Mouse (Mus musculus) activated CD4-positive, CD25-positive, alpha-beta regulatory T cell, adult 4 months (primary cell): ENCODE data around the gene Pdzrn4. TPM values are rescaled to one million over a fixed set of nuclear protein-coding genes. Genes with fewer than 3 reads are reported as not detected.

ENCODE experiments used
- ATAC-seq: one replicate; pipeline ENCODE4 v1.8.0; 2017
- polyA plus RNA-seq, 2 experiments: library from polyadenylated mRNA; unstranded; fragments of 100-300 nt; shearing (Covaris generic); gene quantifications; one replicate each; pipeline ENCODE4 v1.2.1; 2017

The Pdzrn4 gene
- polyA plus RNA-seq, 2 experiments from 2014 or later: 0.15 TPM; not detected in 1

DNA sequence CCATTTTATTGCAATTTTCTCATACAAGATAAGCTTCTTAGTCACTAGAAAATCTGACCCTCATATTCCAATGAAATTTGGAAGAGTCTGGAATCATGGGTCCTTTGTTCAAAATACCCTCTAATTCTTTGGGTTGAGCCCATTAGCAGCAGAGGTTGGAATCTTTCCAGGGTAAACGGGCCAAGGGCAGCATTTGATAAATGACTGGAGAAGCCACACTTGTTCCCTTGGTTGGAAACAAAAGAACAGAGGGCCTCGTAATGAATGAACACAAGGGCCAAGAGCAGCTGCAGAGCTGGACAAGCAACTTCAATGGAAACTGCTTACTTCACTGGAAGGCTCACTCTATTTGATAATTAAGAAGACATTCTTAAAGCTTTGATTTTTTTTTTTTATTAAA lies 198.0 kb downstream of the Pdzrn4 start:
- ATAC-seq: no peak

DNA sequence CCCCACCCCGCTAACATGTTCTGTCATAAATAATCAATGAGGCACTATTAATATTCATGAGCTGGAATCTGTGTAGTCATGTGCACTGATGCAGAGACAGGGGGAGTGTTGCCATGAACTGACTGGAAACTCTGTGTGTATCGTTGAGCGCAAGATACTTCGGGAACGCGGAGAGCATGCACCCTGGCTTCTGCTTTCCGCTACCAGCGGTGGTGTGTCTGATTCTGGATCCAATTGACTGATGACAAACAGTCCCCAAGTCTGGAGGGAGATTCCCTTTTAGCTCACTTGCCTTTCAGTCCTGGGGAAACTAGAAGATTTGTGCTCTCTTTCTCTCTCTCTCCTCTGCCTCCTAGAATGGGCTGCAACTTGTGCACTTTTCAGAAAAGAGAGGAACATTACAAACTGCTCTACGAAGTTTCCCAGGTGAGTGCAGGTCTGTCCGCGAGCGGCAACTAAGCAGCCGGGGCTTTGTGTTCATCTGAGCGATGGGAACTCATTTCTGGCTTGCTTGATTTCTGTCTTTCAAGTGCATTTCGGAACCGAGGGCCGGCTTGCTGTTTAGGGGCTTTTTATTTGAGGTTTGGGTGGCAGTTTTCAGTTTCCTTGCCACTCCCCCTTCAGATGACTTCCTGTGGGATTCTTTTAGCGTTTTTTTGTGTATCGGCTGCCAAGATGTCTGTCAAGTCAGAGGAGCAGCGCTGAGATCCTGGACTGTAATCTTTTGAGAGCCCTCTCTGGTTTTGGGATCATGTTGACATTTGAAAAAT lies 200.5 kb downstream of the Pdzrn4 start:
- no peak for ATAC-seq

DNA sequence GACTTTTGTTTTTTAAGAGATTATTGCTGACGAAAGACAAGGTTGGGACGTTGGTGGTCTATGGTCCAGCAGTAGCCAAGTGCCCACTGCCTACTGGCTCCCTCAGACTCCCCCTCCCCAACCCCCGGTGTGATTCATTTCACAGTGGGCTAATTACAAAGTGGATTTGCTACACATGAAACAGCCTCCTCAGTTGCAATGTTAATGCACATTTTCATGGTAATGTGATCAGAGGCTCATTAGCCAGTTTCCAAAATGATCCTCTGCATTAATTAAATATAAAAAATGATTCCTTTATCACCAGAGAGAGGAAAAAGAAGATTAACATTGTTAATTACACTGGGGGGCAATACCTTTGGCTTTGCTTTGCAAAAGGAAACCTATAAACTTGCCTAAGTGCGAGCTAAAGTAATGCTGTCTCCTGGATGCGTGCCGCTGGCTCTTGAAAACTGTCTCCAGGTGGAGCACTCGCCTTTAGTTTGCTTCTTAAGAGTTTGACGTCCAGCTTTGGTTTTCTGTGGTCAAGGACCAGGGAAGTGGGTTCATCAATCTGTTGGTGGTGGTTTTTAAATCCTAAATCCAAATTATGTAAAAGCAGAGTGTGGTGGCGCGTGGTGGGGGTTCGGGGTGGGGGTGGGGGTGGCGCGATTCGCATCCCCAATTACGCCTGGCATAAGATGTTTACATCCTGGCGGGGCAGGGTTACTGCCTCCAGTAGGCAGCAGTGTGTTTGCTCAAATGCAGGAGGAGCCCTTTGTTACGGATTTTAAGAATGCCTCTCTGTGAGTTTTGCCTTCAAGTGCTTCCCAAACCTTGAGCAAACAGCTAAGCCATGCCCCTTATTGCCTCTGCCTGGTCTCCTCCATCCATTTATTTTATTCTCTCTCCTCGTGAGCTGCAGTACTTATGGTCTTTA lies 202.0 kb downstream of the Pdzrn4 start:
- no peak for ATAC-seq

DNA sequence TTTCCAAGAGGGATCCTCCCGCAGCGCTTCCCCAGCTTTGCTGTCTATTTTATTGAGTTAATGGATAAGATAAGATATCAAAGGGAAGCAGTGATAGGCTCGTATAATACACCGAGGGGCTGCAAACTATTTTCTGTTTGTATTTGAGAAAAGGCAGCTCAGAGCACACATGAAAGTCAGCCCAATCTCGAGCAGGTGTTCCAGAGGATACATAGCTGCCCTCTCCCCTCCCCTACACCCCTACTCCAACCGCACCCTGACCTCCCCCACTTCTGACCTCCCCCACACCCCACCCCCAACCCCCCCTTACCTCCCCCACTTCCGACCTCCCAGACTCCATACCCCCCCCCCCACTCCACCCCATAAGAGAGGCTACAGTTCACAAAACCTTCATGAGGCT lies 202.7 kb downstream of the Pdzrn4 start:
- ATAC-seq: no peak

DNA sequence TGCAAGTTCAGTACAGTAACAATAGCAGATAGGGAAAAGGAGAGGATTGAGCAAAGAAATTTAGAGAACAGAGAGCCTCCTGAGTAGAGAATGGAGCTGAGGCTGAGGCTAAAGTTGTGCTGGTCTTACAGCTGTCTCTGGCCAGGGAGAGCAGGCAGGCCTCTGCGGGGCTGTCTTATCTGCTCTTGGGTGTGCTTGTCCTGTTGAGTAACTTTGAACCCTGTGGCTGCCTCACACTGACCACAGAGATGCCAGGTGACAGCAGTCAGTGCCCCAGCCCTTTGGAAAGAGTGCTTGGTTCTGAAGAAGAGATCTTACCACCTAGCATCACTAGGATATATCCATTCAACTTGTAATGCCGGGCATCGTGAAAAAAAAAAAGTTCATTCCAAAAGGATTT lies 214.2 kb downstream of the Pdzrn4 start:
- no peak for ATAC-seq

DNA sequence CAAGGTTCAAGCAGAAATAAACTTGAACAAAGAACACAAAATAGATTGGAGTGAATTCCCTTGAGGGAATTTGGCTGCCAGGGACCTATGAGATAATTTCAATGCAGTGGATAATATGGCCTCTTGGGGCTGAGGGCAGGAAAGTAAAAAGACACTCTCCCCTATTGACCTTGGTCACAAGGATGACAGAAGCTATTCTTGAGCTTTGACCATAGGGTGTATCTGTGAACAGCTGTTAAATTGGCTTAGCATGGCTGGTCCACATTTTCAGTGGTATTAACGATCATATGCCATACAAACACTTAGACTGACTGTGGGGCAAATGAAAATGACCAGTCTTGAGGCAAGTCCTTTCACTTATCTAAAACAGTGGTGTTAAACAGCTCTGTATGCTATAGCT lies 215.7 kb downstream of the Pdzrn4 start:
- no peak for ATAC-seq

DNA sequence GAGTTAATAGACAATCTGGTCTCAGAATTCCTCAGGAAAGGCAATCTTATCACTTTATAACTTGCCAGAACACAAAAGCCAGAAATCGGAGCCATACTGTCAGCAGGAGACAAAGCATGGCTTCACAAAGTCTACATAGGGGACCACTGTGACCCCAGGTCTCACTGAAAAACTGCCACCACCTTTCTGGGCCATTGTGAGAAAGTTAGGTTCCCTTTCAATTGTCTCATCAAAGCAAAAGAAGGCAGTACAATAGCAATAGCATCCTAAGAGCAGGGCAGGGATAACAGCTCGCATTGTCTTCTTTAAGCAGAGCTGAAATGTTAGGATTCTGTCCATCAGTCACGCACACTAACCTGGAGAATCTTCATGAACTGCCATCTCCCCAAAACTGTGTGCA lies 216.5 kb downstream of the Pdzrn4 start:
- no peak for ATAC-seq

DNA sequence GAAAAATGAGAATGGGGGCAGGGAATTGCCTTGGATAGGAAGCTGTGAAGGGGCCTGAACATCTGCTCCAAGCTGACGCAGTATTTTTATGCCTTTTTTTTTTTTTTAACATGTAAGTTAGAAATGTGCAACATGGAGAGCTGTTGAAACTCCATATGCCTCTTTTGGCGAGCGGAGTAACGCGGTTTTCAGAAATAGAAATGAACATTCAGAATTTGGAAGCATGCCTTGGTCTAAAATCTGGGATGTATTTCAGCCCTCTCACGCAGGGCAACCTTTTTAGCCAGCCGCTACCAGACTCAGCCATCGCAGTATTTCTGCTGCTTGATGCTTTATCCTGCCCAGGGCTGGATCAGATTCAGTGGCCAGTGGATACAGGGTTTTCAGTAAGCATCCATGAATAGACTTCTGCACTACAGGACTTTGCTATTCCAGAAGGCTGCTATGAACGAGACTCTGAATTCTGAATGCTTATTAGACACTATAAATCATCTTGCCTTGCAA lies 225.1 kb downstream of the Pdzrn4 start:
- no peak for ATAC-seq

DNA sequence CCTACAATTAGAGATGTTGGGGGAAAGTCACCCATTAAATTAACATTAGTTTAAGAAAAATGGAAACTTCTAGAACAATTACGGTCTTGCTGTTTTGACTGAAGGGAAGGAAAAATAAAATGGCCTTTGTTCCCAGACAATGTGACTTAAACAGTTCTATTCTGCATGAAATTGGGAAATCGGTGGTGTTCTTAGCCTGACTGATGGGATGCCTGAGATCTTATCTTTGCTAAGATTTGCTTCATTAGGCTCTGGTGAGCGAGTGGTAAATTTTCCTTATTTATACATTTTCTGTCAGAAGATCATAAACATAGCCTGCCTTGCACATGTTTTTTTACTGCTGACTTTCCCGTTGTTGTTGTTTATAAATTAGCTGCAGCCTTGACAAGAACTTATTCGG lies 225.6 kb downstream of the Pdzrn4 start:
- ATAC-seq: no peak

DNA sequence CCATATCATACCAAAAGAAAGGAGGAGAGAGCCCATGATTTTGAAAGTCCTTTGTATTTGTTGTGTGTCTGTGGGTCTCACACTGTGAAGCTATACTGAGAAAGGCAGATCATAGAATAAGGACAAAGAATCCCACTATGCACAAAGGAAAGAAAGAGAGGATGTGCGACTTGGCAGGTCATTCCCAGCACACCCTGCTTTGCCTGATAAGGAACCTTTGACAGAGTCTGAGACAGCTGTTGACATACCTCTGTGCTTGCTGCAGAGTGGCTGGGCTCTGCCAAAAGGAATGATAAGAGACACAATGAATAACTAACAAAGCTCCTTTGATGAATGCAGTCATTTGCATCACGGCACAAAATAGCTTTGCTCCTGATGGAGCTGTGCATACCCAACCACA lies 232.5 kb downstream of the Pdzrn4 start:
- no peak for ATAC-seq

DNA sequence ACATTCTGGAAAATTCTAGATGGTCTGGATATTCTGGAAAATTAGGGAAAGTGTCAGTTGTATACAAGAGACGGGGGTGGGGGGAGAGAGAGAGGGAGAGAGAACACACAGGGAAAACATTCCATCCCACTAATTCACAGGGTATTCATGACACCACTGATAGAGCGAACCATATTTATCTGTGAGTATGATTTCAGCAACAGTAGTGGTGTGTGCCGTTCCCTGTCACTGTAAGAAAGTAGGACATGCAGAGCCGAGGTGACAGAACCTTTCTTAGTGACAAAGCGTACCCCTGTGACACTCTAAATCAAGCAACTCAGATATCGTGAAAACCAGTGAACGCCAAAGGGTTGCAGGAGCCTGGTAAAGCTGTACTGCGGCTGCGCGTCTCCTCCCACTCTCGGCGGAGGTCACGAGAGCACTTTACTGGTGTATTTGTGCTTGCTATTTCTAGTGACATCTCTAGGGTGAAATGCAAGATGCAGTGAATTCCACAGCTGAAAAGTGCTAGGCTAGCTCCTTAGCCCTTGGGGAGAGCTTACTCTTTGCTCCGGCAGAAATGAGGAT lies 237.4 kb downstream of the Pdzrn4 start:
- no peak for ATAC-seq

DNA sequence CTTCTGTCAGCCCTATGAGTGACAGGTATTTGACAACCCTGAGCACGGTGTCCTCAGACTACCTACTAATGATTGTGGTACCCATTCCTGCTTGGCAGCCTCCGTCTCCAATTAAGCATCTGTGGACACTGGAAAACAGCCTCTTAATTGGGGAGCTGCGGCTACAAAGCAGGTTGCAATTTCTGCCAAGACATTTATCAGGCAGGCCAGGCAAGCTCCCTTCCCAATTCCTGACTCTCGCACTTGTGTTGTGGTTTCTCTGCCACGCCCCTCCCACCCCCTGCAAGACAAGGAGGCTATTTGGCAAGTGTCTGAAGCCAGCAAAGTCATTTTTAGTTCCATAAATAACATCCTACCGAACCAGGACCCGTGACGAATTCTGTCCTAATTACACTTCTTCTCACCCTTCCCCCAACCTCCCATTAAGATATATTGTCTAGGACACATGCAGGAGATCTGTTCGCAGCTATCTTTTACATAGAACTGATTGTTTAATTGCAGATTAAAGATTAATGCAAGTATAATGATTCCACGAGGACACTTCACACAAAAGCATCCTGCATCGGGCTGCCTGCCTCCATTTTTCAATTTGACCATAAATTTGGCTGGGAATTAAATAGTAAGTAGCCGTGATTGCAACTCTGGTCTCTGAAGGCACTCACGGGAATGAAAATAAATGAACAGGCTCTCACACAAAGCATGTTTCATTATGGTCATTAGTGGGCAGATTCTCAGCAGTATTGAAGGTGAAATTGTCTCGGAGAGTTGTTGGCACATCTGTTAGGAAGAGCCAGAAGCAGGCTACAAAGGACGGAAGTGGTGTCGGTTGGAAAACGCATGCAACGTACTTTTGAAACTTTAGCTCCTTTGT lies 243.8 kb downstream of the Pdzrn4 start:
- no peak for ATAC-seq

DNA sequence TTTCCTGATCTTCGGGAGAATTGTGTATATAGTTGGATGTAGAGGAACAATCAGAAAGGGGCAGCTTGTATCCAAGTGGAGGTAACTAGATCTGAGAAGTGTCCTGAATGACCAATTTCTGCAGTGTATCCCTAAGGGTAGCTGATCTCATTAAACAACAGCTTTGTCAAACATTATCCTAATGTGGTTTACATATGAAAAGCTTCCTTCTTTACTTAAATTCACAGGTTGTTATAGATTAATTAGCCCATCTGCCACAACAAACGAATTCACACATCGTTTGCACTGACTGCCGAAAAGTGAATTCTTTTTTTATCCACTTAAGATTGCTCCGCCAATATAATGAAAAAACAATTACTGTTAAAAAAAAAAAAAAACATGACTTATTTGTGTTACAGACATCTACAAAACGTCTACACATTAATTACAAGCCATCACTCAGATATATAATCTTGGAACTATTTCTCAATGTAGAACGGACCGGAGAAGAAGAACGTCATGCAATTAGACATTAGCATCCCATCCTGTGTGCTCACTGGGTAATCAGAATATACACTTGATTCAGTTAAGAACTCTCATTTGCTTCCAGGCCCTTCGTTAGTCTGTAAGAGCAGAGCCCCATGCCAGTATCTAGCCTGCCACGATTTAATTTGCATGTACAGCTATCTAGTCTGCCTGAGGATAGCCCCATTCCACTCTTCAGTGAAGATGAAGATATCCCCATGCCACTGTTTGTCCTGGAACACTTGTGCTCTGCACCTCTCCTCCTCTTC lies 274.8 kb downstream of the Pdzrn4 start:
- no peak for ATAC-seq

DNA sequence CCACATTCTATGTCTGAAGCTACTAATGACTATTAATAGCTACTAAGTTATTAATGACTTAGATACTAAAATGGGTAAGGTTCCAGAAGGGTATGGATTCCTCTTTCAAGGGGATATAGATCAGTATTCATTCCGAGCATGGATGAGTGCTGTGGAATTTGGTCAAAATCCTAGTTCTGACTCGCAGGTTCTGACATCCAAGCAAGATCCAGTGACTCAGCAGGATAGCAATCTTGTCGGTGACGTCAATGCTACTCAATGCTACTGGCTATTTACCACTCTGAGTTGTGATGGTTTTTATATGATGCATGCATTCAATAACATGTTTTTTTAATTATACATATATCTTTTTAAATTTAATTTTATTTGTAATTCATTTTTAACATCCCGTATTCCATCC lies 279.4 kb downstream of the Pdzrn4 start:
- no peak for ATAC-seq

DNA sequence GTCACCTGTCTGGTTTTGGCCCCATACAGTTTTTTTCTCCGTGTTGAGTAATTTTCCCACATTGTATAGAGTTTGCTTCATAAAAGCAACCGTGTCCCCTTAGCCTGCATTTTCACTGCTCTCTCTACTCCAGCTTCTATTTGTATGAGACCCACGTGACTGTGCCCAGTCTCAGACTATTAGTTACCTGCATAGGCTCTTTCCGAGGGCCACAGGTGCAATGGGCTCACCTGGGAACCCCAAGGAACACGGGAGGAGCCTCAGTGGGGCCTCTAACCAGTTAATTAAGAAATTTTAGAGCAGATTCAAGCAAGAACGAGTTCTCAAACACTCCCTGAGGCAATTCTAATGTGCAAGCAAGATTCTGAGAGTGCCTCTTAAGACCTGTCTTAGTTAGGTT lies 281.7 kb downstream of the Pdzrn4 start:
- no peak for ATAC-seq

DNA sequence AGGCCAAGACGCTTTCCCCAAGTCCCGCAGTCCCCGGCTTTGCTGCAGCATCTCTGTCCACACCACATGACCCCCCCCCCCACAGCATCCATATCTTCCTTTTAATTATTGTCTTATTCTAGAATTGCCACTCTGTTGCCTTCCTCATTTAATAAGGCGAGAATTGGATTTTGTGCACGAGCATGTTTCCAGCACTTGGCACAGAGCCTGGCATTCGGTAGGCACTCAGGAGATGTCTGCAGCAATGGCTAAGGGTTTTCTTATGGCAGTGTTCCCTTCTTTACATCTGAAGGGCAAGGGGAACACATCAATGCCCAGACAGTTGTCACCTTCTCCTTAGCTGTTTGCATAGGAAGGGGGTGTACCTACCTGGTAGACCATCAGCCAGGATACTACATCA lies 282.9 kb downstream of the Pdzrn4 start:
- ATAC-seq: no peak

DNA sequence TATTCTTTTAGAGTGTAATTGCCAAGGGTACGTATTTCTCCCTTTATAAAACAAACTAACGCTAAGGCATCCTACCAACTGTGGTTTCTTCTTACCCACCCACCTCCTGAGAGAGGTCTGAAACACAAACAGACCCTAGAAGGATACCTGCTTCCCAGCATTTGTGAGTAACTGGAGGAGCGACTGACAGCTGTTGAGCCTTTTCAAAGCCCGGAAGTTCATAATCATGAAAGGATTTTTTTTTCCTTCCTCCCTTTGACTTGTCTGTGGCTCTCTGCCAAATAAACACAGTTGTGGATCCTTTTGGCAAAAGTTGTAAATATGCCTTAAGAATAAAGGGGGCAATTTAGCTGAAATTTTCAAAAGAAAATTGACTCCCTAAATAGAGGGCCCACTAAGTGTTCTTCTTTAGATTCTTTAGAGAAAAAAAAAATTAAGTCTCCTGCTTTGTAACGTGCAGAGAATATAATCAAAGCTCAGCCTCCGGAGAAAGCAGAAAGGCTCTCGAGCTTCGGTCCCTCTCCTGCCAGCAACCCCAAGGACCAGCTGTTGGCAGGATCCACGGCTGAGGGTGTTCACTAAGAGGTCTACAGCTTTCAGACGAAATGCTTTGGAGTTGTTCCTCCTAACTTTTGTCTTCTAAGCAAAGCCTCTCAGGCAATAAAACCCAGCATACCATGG lies 299.7 kb downstream of the Pdzrn4 start:
- ATAC-seq: no peak

DNA sequence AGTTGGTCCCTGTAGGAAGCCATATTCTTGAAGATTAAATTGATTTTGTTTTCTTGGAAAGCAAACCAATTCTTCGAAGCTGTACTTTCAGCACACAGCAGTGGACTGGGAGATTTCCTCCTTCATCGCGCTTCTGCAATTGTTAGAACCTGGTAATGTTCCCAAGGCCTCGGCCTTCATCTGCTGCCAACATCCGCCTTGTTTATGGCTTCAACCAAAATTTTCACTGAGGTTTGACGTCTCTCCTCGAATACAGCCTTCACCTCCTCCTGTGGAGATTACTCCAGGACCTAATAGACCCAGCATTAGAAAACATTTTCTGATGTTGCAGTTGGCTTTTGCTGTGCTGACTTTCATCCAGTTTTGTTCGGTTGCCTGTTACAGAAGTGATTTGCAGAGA lies 307.5 kb downstream of the Pdzrn4 start:
- ATAC-seq: no peak

DNA sequence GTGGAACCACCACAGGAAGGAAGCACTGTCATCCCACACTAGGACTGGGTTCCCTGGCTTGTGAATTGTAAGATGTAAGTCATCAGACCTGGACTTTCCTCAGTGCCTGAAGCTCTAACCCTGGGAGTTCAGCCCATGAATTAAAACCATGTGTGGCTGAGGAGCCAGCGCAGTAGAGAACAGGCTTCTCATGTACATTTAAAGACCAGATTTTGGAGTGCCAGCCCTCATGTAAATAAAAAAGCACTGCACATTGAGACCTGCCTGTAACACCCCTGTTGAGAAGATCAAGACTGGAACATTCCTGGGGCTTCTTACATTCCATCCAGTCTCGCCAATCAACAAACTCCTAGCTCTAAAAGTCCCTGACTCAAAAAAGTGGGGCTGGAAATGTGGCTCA lies 342.0 kb downstream of the Pdzrn4 start:
- no peak for ATAC-seq

DNA sequence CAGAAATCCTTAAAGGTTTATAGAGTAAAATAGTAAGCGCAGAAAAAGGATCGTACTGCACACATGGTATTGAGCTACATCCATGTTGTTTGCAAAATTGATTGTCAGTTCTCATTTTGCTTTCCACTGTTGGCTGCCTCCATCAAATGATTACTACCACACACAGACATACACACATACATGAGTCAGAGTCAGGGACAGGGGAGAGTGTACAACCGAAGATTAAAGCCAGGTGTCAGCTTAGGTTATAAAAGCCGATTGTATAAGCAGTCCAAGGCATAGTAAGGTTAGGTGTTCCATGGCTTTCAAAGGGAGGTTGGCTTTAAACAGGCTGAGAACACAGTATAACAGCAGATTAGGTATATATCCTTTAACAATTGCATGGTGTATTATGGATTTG lies 343.2 kb downstream of the Pdzrn4 start:
- no peak for ATAC-seq

DNA sequence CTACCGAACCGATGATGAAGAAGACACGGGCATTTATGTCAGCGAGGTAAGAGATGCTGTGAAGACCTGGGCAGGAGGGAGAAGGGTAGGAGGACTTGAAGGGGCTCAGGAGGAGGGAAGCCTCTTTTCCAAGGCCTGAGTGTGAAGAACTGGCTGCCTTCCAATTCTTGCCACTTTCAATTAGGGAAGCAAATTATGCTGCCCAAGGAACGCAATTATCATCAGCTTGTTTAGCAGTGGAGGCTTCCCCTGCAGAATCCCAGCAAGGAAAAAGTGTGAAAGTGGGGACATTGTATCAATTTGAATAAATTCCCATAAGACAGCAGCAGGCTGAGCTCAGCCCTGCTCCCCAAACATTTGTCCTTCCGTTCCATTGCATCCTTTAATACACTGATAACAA lies 346.9 kb downstream of the Pdzrn4 start:
- no peak for ATAC-seq
